Mouse (Mus musculus): ENCODE data around the gene Acer1.

The Acer1 gene

GRCm38 (mm10) chr17:56989467-56990114 lies 7.7 kb upstream of the Acer1 start:
- in situ Hi-C loops (cut with MboI) = loop anchor here (10.0 kb wide), 1 partner anchor 345 kb away; no protein-coding TSS in a partner anchor

GRCm38 (mm10) chr17:56988921-56989430 lies 7.0 kb upstream of the Acer1 start:
- in situ Hi-C loops (cut with MboI) = no loop called here

GRCm38 (mm10) chr17:56988441-56988840 lies 6.5 kb upstream of the Acer1 start:
- in situ Hi-C loops (cut with MboI) = no loop called here

GRCm38 (mm10) chr17:56986105-56986805 lies 4.3 kb upstream of the Acer1 start:
- in situ Hi-C loops (cut with MboI) = no loop called here

- in situ Hi-C loops (cut with MboI) = no loop called here
Measured at GRCm38 (mm10) chr17:56985656-56986055, 3.7 kb upstream of the Acer1 start.

GRCm38 (mm10) chr17:56984886-56985285 lies 3.0 kb upstream of the Acer1 start:
- in situ Hi-C loops (cut with MboI) = no loop called here

GRCm38 (mm10) chr17:56981049-56981448 lies 877 bp downstream of the Acer1 start:
- in situ Hi-C loops (cut with MboI) = no loop called here

- in situ Hi-C loops (cut with MboI) = no loop called here
Measured at GRCm38 (mm10) chr17:56979524-56979923, 2.4 kb downstream of the Acer1 start.

- in situ Hi-C loops (cut with MboI) = no loop called here
Measured at GRCm38 (mm10) chr17:56976531-56977390, 5.2 kb downstream of the Acer1 start.

GRCm38 (mm10) chr17:56975391-56975790 lies 6.5 kb downstream of the Acer1 start:
- in situ Hi-C loops (cut with MboI) = no loop called here

- in situ Hi-C loops (cut with MboI) = no loop called here
Measured at GRCm38 (mm10) chr17:56974708-56975240, 7.2 kb downstream of the Acer1 start.

GRCm38 (mm10) chr17:56973956-56974707 lies 7.8 kb downstream of the Acer1 start:
- in situ Hi-C loops (cut with MboI) = no loop called here

GRCm38 (mm10) chr17:56970081-56970480 lies 11.8 kb downstream of the Acer1 start:
- in situ Hi-C loops (cut with MboI) = no loop called here

- in situ Hi-C loops (cut with MboI) = no loop called here
Measured at GRCm38 (mm10) chr17:56969321-56969720, 12.6 kb downstream of the Acer1 start.

GRCm38 (mm10) chr17:56963646-56964045 lies 18.3 kb downstream of the Acer1 start:
- in situ Hi-C loops (cut with MboI) = no loop called here

- in situ Hi-C loops (cut with MboI) = no loop called here
Measured at GRCm38 (mm10) chr17:56962642-56963405, 19.1 kb downstream of the Acer1 start.

GRCm38 (mm10) chr17:56961880-56962279 lies 20.0 kb downstream of the Acer1 start:
- in situ Hi-C loops (cut with MboI) = no loop called here

- in situ Hi-C loops (cut with MboI) = no loop called here
Measured at GRCm38 (mm10) chr17:56958667-56959066, 23.3 kb downstream of the Acer1 start.

GRCm38 (mm10) chr17:56957763-56958429 lies 24.0 kb downstream of the Acer1 start:
- in situ Hi-C loops (cut with MboI) = no loop called here

- in situ Hi-C loops (cut with MboI) = no loop called here
Measured at GRCm38 (mm10) chr17:56954871-56955270, 27.1 kb downstream of the Acer1 start.
